Mouse (Mus musculus): ENCODE data around the gene Cdr2l. TPM values are rescaled to one million over a fixed set of nuclear protein-coding genes. Genes with fewer than 3 reads are reported as not detected.

Cdr2l gene
- polyA plus RNA-seq, 1 experiment from 2014 or later: 28.6 TPM

- Histone ChIP-seq H3K4me2 (ENCODE audit: low read depth, low read length) (no peak overlapping the region), H3K36me3 (ENCODE audit: control insufficient read depth, insufficient read depth, low read length) (no peaks in the 10 kb centered on the region), H3K27me3 (ENCODE audit: control insufficient read depth, insufficient read depth, low read length) (no peaks in the 10 kb centered on the region), H3K9me3 (ENCODE audit: control insufficient read depth, low read length) (no peaks in the 10 kb centered on the region), H3K4me1 (ENCODE audit: control insufficient read depth, insufficient read depth, low read length) (peaks cover 10% of the 10 kb centered on the region; the same call in 1 of the 2 replicates), H3K9ac (replicated peaks; ENCODE audit: low read depth, low read length) (no peak overlapping the region), H3K27ac (ENCODE audit: low read depth, low read length) (no peak overlapping the region), H3K4me3 (ENCODE audit: low read depth, low read length) (no peak overlapping the region)
- no peak for ATAC-seq (ENCODE audit: low read depth)
- WGBS: 92% methylated on average over 5 of the region's 5 CpGs
Observed at GRCm38 (mm10) chr11:115437571-115438122, 55.9 kb downstream of the Cdr2l start.

GRCm38 (mm10) chr11:115439326-115439725 is 57.6 kb downstream of the Cdr2l start:
- no peak overlapping the region for H3K4me2 ChIP-seq (ENCODE audit: low read depth, low read length)
- H3K27ac ChIP-seq (ENCODE audit: low read depth, low read length): no peak overlapping the region
- H3K4me1 ChIP-seq (ENCODE audit: control insufficient read depth, insufficient read depth, low read length): peaks cover 10% of the 10 kb centered on the region; the same call in 1 of the 2 replicates
- no peak for ATAC-seq (ENCODE audit: low read depth)
- H3K27me3 ChIP-seq (ENCODE audit: control insufficient read depth, insufficient read depth, low read length): no peaks in the 10 kb centered on the region
- WGBS: 91% methylated on average over 3 of the region's 3 CpGs
- no peaks in the 10 kb centered on the region for H3K9me3 ChIP-seq (ENCODE audit: control insufficient read depth, low read length)
- H3K36me3 ChIP-seq (ENCODE audit: control insufficient read depth, insufficient read depth, low read length): no peaks in the 10 kb centered on the region
- H3K9ac ChIP-seq (replicated peaks; ENCODE audit: low read depth, low read length): no peak overlapping the region
- no peak overlapping the region for H3K4me3 ChIP-seq (ENCODE audit: low read depth, low read length)

- Histone ChIP-seq H3K4me1 (ENCODE audit: control insufficient read depth, insufficient read depth, low read length) (peaks cover 10% of the 10 kb centered on the region; the same call in 1 of the 2 replicates), H3K36me3 (ENCODE audit: control insufficient read depth, insufficient read depth, low read length) (no peaks in the 10 kb centered on the region), H3K4me2 (ENCODE audit: low read depth, low read length) (no peak within 1 kb of the TSS), H3K9ac (replicated peaks; ENCODE audit: low read depth, low read length) (no peak within 1 kb of the TSS), H3K27ac (ENCODE audit: low read depth, low read length) (no peak within 1 kb of the TSS), H3K27me3 (ENCODE audit: control insufficient read depth, insufficient read depth, low read length) (no peaks in the 10 kb centered on the region), H3K4me3 (ENCODE audit: low read depth, low read length) (no peak within 1 kb of the TSS), H3K9me3 (ENCODE audit: control insufficient read depth, low read length) (no peaks in the 10 kb centered on the region)
- 94% methylated on average over 9 of the region's 9 CpGs for WGBS
- ATAC-seq (ENCODE audit: low read depth): no peak
Observed at GRCm38 (mm10) chr11:115439906-115440595, 58.3 kb downstream of the Cdr2l start, which contains the start of gene Trim80. Gene Trim80 (plus strand): TSS chr11:115440545.

- no peak overlapping the region for H3K4me3 ChIP-seq (ENCODE audit: low read depth, low read length)
- H3K4me2 ChIP-seq (ENCODE audit: low read depth, low read length): no peak overlapping the region
- H3K36me3 ChIP-seq (ENCODE audit: control insufficient read depth, insufficient read depth, low read length): no peaks in the 10 kb centered on the region
- no peak overlapping the region for H3K27ac ChIP-seq (ENCODE audit: low read depth, low read length)
- no peak overlapping the region for H3K9ac ChIP-seq (replicated peaks; ENCODE audit: low read depth, low read length)
- no peaks in the 10 kb centered on the region for H3K9me3 ChIP-seq (ENCODE audit: control insufficient read depth, low read length)
- H3K27me3 ChIP-seq (ENCODE audit: control insufficient read depth, insufficient read depth, low read length): no peaks in the 10 kb centered on the region
- H3K4me1 ChIP-seq (ENCODE audit: control insufficient read depth, insufficient read depth, low read length): peaks cover under 1% of the 10 kb centered on the region; the same call in 1 of the 2 replicates
- WGBS: 45% methylated on average over 15 of the region's 15 CpGs
- ATAC-seq (ENCODE audit: low read depth): no peak
Observed at GRCm38 (mm10) chr11:115441417-115441816, 59.7 kb downstream of the Cdr2l start.

Other genes starting within 250 kb of the Cdr2l start
- gene Cd300lf, start 247.9 kb upstream of the Cdr2l start, polyA plus RNA-seq (2014; fragmentation: Nextera tagmentation; extraction: Ambion mirVana): 0.11 TPM in 1 of 2 replicates, not detected in the other
- gene Slc9a3r1, start 218.6 kb upstream of the Cdr2l start, polyA plus RNA-seq (2014; fragmentation: Nextera tagmentation; extraction: Ambion mirVana): 42.3 and 59.1 TPM in 2 replicates
- gene Tmem104, start 194.4 kb upstream of the Cdr2l start, polyA plus RNA-seq (2014; fragmentation: Nextera tagmentation; extraction: Ambion mirVana): 8.9 and 10.8 TPM in 2 replicates
- gene Nat9, start 194.1 kb upstream of the Cdr2l start, polyA plus RNA-seq (2014; fragmentation: Nextera tagmentation; extraction: Ambion mirVana): 19.1 and 19.9 TPM in 2 replicates
- 0.24 and 0.45 TPM in 2 replicates for gene Grin2c, start 114.7 kb upstream of the Cdr2l start, polyA plus RNA-seq (2014; fragmentation: Nextera tagmentation; extraction: Ambion mirVana)
- gene Fdxr, start 104.9 kb upstream of the Cdr2l start, polyA plus RNA-seq (2014; fragmentation: Nextera tagmentation; extraction: Ambion mirVana): 12.5 and 14.6 TPM in 2 replicates
- 1.4 and 1.9 TPM in 2 replicates for gene Fads6, start 84.3 kb upstream of the Cdr2l start, polyA plus RNA-seq (2014; fragmentation: Nextera tagmentation; extraction: Ambion mirVana)
- gene Otop2, start 74.8 kb upstream of the Cdr2l start, polyA plus RNA-seq (2014; fragmentation: Nextera tagmentation; extraction: Ambion mirVana): 0.12 TPM in 1 of 2 replicates, not detected in the other
- gene Ush1g, start 59.9 kb upstream of the Cdr2l start, polyA plus RNA-seq (2014; fragmentation: Nextera tagmentation; extraction: Ambion mirVana): 0.13 and 0.16 TPM in 2 replicates
- 1.8 and 2.6 TPM in 2 replicates for gene Otop3, start 47.2 kb upstream of the Cdr2l start, polyA plus RNA-seq (2014; fragmentation: Nextera tagmentation; extraction: Ambion mirVana)
- 41.7 and 45.7 TPM in 2 replicates for gene Hid1, start 14.2 kb upstream of the Cdr2l start, polyA plus RNA-seq (2014; fragmentation: Nextera tagmentation; extraction: Ambion mirVana)
- gene Mrpl58, start 21.8 kb downstream of the Cdr2l start, polyA plus RNA-seq (2014; fragmentation: Nextera tagmentation; extraction: Ambion mirVana): 207 and 211 TPM in 2 replicates
- 928 and 1,005 TPM in 2 replicates for gene Atp5h, start 38.0 kb downstream of the Cdr2l start, polyA plus RNA-seq (2014; fragmentation: Nextera tagmentation; extraction: Ambion mirVana)
- 28.8 and 33.7 TPM in 2 replicates for gene Kctd2, start 38.2 kb downstream of the Cdr2l start, polyA plus RNA-seq (2014; fragmentation: Nextera tagmentation; extraction: Ambion mirVana)
- not detected in 2 replicates for gene Trim80, start 58.6 kb downstream of the Cdr2l start, polyA plus RNA-seq (2014; fragmentation: Nextera tagmentation; extraction: Ambion mirVana)
- 0.15 TPM in 2 replicates for gene Slc16a5, start 80.6 kb downstream of the Cdr2l start, polyA plus RNA-seq (2014; fragmentation: Nextera tagmentation; extraction: Ambion mirVana)
- gene Armc7, start 93.8 kb downstream of the Cdr2l start, polyA plus RNA-seq (2014; fragmentation: Nextera tagmentation; extraction: Ambion mirVana): 15.5 and 19.4 TPM in 2 replicates
- 84.4 and 95.8 TPM in 2 replicates for gene Nt5c, start 109.9 kb downstream of the Cdr2l start, polyA plus RNA-seq (2014; fragmentation: Nextera tagmentation; extraction: Ambion mirVana)
- 1,282 and 1,347 TPM in 2 replicates for gene Jpt1, start 132.5 kb downstream of the Cdr2l start, polyA plus RNA-seq (2014; fragmentation: Nextera tagmentation; extraction: Ambion mirVana)
- gene Sumo2, start 154.4 kb downstream of the Cdr2l start, polyA plus RNA-seq (2014; fragmentation: Nextera tagmentation; extraction: Ambion mirVana): 994 and 1,036 TPM in 2 replicates
- 98.2 and 98.9 TPM in 2 replicates for gene Nup85, start 182.5 kb downstream of the Cdr2l start, polyA plus RNA-seq (2014; fragmentation: Nextera tagmentation; extraction: Ambion mirVana)
- gene Mrps7, start 222.0 kb downstream of the Cdr2l start, polyA plus RNA-seq (2014; fragmentation: Nextera tagmentation; extraction: Ambion mirVana): 76.5 and 79.0 TPM in 2 replicates
- gene Gga3, start 222.1 kb downstream of the Cdr2l start, polyA plus RNA-seq (2014; fragmentation: Nextera tagmentation; extraction: Ambion mirVana): 35.2 and 43.1 TPM in 2 replicates
- 11.0 and 12.3 TPM in 2 replicates for gene Mif4gd, start 231.1 kb downstream of the Cdr2l start, polyA plus RNA-seq (2014; fragmentation: Nextera tagmentation; extraction: Ambion mirVana)
- gene Slc25a19, start 246.4 kb downstream of the Cdr2l start, polyA plus RNA-seq (2014; fragmentation: Nextera tagmentation; extraction: Ambion mirVana): 45.3 and 53.0 TPM in 2 replicates